Mouse (Mus musculus) lung, postnatal 0 days (tissue): Measurements from ENCODE around the gene Bach2. TPM values are rescaled to one million over a fixed set of nuclear protein-coding genes. Genes with fewer than 3 reads are reported as not detected.

ENCODE experiments used
- ATAC-seq: fragments of 200-750 bp; cut with Nextera tagmentation; 2 replicates; pipeline ENCODE4 v1.8.0; 2017; ENCODE audit warnings: moderate library complexity
- DNase-seq: peaks from one replicate; pipeline ENCODE4 v3.0.0-alpha.2; 2016; ENCODE audit warnings: low spot score
- H3K27ac ChIP-seq: fragments of 300-500 bp; sonication (generic); 2 replicates; pipeline ENCODE4 v1.5.1; 2014; ENCODE audit warnings: antibody characterized with exemption, mild to moderate bottlenecking, low read length, mixed read lengths
- H3K27me3 ChIP-seq: fragments of 300-500 bp; sonication (generic); replicated peaks from 2 replicates; pipeline ENCODE4 v1.6.1; 2014; ENCODE audit warnings: low read length, mixed read lengths; ENCODE audit not compliant: insufficient read depth
- H3K36me3 ChIP-seq: fragments of 300-500 bp; sonication (generic); 2 replicates; pipeline ENCODE4 v1.6.1; 2014; ENCODE audit warnings: low read length, mixed read lengths; ENCODE audit not compliant: insufficient read depth
- H3K4me1 ChIP-seq: fragments of 300-500 bp; sonication (generic); 2 replicates; pipeline ENCODE4 v1.6.1; 2014; ENCODE audit warnings: antibody characterized with exemption, low read depth, low read length, mixed read lengths; ENCODE audit not compliant: insufficient read depth
- H3K4me2 ChIP-seq: fragments of 300-500 bp; sonication (generic); replicated peaks from 2 replicates; pipeline ENCODE4 v1.6.1; 2014; ENCODE audit warnings: low read depth, mild to moderate bottlenecking, low read length, moderate library complexity, mixed read lengths
- H3K4me3 ChIP-seq: fragments of 300-500 bp; sonication (generic); 2 replicates; pipeline ENCODE4 v1.5.1; 2014; ENCODE audit warnings: low read depth, low read length
- H3K9ac ChIP-seq: fragments of 300-500 bp; sonication (generic); replicated peaks from 2 replicates; pipeline ENCODE4 v1.6.1; 2014; ENCODE audit warnings: low read depth, mild to moderate bottlenecking
- H3K9me3 ChIP-seq: fragments of 300-500 bp; sonication (generic); 2 replicates; pipeline ENCODE4 v1.6.1; 2016; ENCODE audit warnings: low read length, mixed read lengths
- CTCF ChIP-seq: IDR thresholded peaks from 2 replicates; pipeline ENCODE4 v1.5.1; 2016; ENCODE audit warnings: antibody characterized with exemption, mild to moderate bottlenecking
- EP300 ChIP-seq: IDR thresholded peaks from 2 replicates; pipeline ENCODE4 v1.6.1; 2016; ENCODE audit warnings: antibody characterized with exemption, mild to moderate bottlenecking, control low read depth
- WGBS: fragments of 180-500 bp; shearing (Covaris S2); extraction: QIAGEN DNeasy Blood & Tissue Kit; methylation state at CpG from one replicate; pipeline ENCODE4 v1.1.7; 2014; 5-methylcytosine and 5-hydroxymethylcytosine counted together
- polyA plus RNA-seq: library from polyadenylated mRNA; unstranded; fragments of >200 nt; fragmentation: Nextera tagmentation; extraction: Ambion mirVana; gene quantifications from 2 replicates; pipeline ENCODE4 v1.2.1, GENCODE M21; 2015

Bach2 gene
- polyA plus RNA-seq, 1 experiment from 2014 or later = 8.8 TPM

- Histone ChIP-seq H3K9me3 (no peaks in the 10 kb centered on the region), H3K36me3 (no peaks in the 10 kb centered on the region), H3K9ac (no peak overlapping the region), H3K4me2 (no peak overlapping the region), H3K4me3 (no peak overlapping the region), H3K27ac (no peak overlapping the region), H3K27me3 (no peaks in the 10 kb centered on the region), H3K4me1 (no peaks in the 10 kb centered on the region)
- TF ChIP-seq CTCF (no peak), EP300 (no peak)
- 85% methylated on average over 10 of the region's 10 CpGs for WGBS
- ATAC-seq (no peak), DNase-seq (no peak)
These were observed 9.3 kb upstream of the Bach2 start for GRCm38 (mm10) chr4:32229266-32229665.

- Histone ChIP-seq H3K4me1 (no peaks in the 10 kb centered on the region), H3K4me3 (no peak overlapping the region), H3K4me2 (no peak overlapping the region), H3K9me3 (no peaks in the 10 kb centered on the region), H3K9ac (no peak overlapping the region), H3K27ac (no peak overlapping the region), H3K36me3 (no peaks in the 10 kb centered on the region), H3K27me3 (no peaks in the 10 kb centered on the region)
- WGBS = 67% methylated on average over 11 of the region's 11 CpGs
- DNase-seq (no peak), ATAC-seq (no peak)
- no peak for TF ChIP-seq CTCF
- no peak for TF ChIP-seq EP300
These were observed 7.1 kb upstream of the Bach2 start for GRCm38 (mm10) chr4:32231258-32232055.

GRCm38 (mm10) chr4:32235920-32236705 is 2.5 kb upstream of the Bach2 start:
- Histone ChIP-seq H3K27me3 (no peaks in the 10 kb centered on the region), H3K9ac (no peak overlapping the region), H3K4me3 (no peak overlapping the region), H3K9me3 (no peaks in the 10 kb centered on the region), H3K4me1 (0 out of 2 replicates have a peak, but pooled peaks cover 3% of the 10 kb centered on the region), H3K36me3 (no peaks in the 10 kb centered on the region), H3K27ac (no peak overlapping the region), H3K4me2 (no peak overlapping the region)
- ATAC-seq = no peak
- TF ChIP-seq CTCF = no peak
- no peak for TF ChIP-seq EP300
- WGBS = 77% methylated on average over 16 of the region's 16 CpGs
- no peak for DNase-seq

- WGBS = 1% methylated on average over 53 of the region's 100 CpGs
- Histone ChIP-seq H3K4me2 (peak overlapping the region; percentile 95), H3K36me3 (no peaks in the 10 kb centered on the region), H3K27ac (peak overlapping the region; percentile 99), H3K4me3 (peak overlapping the region; percentile 94), H3K9me3 (no peaks in the 10 kb centered on the region), H3K4me1 (peaks cover 13% of the 10 kb centered on the region; the same call in 1 of the 2 replicates), H3K9ac (peak overlapping the region; percentile 94), H3K27me3 (no peaks in the 10 kb centered on the region)
- TF ChIP-seq EP300 (no peak), CTCF (no peak; the same call in 1 of the 2 replicates)
- DNase-seq = peak; percentile 94
- ATAC-seq = peak; percentile 85
These were observed 531 bp downstream of the Bach2 start for GRCm38 (mm10) chr4:32238921-32239748.

GRCm38 (mm10) chr4:32239749-32240131 is 1.1 kb downstream of the Bach2 start:
- no peak for TF ChIP-seq EP300
- peak; percentile 57 for TF ChIP-seq CTCF
- Histone ChIP-seq H3K4me1 (peaks cover 18% of the 10 kb centered on the region; the same call in 1 of the 2 replicates), H3K4me3 (peak overlapping the region; percentile 94), H3K9ac (peak overlapping the region; percentile 94), H3K27me3 (no peaks in the 10 kb centered on the region), H3K4me2 (peak overlapping the region; percentile 95), H3K9me3 (no peaks in the 10 kb centered on the region), H3K27ac (peak overlapping the region; percentile 99), H3K36me3 (no peaks in the 10 kb centered on the region)
- WGBS = 5% methylated on average over 26 of the region's 26 CpGs
- peak; percentile 82 for DNase-seq
- peak; percentile 43 for ATAC-seq
